Mouse (Mus musculus) layer of hippocampus, adult 18-20 months (tissue): ENCODE results near the gene Nkx6-1. TPM values are rescaled to one million over a fixed set of nuclear protein-coding genes. Genes with fewer than 3 reads are reported as not detected.

Source experiments
- DNase-seq, 2 experiments: peaks; one replicate each; pipeline ENCODE4 v3.0.0; 2022; ENCODE audit warnings: low spot score in 2 of 2
- total RNA-seq, 2 experiments: library from RNA; stranded (reverse); gene quantifications; 2 replicates each; pipeline ENCODE4 v1.2.3; 2021

Nkx6-1 gene
- total RNA-seq, 2 experiments from 2014 or later, result 0.13 to 0.15 TPM

DNA sequence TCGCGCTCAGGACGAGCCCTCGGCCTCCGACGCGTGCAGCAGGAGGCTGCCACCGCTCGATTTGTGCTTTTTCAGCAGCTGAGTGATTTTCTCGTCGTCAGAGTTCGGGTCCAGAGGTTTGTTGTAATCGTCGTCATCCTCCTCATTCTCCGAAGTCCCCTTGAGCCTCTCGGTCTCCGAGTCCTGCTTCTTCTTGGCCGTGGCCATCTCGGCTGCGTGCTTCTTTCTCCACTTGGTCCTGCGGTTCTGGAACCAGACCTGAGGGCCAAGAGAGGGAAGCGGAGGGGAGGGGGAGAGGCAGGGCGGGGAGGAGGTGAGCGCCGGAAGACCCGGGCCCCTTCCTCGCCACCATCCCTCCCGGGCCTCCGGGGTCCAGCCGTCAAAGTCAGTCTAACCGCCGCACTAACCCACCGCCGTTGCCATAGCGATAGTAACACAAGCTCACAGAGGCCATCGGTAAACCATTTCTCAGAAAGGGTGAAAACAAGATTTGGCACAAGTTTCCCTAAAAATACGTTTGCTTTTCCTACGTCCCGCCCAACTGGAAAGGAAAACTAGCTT is 5.3 kb downstream of the Nkx6-1 start:
- DNase-seq, result no peak

DNA sequence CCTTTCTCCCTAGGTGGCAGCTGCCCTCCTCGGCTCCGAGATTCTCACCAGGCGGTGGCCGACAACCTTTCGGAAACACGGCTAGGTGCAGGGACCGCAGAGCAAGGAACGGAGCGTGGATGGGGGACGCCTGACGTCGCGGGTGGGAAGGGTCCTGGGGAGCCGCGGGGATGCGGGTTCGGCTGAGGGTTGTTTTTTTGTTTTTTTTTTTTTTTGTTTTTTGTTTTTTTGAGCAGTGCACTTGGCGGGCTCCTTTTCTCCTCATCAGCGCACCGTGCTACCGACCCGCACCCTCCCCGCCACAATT is 5.9 kb downstream of the Nkx6-1 start:
- DNase-seq, result no peak

- DNase-seq, result no peak
These were observed 6.4 kb downstream of the Nkx6-1 start for GRCm38 (mm10) chr5:101658188-101658983.

- DNase-seq, result no peak
These were observed 7.1 kb downstream of the Nkx6-1 start for GRCm38 (mm10) chr5:101657698-101658097.

DNA sequence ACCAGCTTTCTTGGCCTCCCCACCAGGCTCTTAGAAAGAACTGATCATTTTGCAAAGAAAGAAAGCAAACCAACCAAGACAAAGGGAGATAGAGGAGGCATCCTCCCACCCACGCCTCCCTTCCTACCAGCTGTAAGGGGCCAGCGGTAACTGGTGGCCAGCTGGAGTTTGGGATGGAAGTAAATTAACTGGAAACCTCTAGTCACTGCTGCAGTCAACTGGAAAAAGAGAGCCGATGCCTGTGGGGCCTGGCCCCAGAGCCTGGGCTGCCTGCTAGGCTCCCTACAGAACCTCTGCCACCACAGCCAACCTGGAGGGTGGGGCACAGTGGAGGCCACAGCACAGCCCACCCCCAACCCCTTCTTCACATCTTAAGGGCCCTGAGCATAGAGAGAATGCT is 8.7 kb downstream of the Nkx6-1 start:
- DNase-seq, result no peak

DNA sequence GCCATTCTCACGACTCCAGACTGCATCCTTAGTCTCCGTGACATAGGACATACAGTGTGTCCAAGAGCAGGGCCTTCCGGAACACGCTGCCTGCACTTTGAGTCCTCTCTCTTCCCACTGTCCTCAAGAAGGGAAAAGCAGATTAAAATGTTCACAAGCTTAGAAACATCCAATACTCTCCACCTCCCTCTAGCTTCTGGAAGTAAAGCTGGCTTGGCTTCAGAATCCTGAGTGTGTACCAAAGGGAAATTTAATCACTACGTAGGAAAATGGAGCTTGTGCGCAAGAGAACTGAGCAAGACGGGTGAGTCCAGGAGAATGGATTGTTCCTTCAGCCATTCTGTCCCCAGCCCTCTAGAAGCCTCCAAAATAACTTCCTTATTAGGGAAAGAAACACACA is 9.4 kb downstream of the Nkx6-1 start:
- no peak for DNase-seq

DNA sequence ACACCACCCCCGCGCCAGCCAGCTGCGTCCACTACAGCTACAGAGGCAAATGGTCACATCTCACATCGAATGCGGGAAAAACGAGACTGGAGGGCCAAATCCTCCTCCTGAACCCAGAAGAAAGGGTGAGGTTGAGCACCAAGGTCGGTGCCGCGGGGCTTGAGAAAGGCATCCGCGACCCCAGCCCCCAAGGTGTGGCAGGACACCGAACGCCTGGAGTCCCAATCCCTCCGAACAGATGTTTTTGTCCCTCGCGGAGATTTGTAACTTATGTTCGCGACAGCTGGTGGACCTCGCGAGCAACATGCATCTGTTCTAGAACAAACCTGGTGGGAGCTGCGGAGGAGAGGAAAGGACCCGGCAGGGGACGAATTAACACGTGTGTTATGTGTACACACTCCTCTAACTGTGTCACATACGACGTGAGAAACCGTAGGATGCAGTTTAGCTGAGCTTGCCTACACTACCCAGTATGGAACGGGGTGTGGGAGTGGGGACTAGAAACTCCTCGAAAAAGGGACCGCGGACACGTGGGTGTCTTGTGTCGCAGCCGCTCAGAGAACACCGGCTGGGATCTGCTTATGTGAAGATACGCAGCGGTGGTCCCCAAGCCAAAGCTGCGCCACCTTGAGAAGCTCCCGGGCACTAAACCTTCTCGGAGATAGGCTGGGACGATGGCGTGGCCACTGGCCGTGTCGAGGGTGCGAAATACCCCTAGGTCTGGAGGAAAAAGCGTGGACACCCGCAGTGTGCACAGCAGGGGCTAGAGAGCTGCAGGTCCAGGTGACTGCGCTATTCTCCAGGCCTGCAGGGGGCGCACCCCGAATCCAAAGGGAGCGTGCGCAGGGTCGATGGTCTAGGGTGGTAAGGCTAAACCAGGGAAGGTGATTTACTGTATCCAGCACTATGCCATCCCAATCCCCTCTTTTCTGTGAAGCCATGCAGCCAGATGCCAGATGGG is 16.8 kb downstream of the Nkx6-1 start:
- no peak for DNase-seq

DNA sequence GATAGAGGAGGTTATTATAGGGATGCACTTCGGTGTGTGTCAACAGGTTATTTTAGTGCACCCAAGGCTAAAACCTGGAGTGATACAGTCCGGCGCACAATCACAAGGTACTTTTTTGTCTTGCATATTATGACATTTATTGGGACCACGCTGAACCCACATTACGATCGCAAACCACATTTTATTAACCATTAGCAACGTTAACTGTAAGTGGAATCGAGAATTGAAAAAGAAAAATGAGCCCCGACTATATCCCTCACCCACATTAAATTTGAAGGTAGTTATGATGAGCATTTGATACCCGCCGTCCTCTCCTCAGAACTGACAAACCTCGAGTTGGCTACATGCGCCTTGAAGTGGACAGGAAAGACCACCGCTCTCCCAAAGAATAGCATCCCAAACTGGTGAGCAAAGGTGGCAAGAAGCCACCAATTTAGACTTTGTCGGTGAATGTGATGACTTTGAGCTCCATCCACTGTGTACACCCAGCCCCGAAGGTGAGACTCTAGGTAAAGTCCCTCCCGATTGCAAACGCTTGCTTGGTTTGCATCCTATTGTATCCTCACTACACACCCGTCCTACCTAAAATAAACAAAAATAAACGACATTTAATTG is 17.7 kb downstream of the Nkx6-1 start:
- DNase-seq, result no peak

DNA sequence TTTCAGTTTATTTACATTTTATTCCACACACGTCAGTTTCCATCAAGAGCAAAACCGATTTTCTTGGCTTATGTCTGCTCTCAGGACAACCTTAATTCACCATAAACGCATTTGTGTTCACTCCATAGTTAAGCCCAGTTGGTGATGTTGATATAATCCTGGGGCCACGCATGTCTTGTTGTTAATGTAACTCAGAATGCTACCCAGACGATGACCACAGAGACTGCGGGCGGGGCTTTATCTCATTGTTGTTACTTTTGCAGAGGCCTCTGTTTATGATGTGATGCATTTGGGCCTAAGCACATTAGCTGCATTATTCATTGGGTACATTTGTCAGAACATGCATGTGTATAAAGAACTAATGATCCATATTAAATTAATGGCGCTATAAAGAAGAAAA is 19.7 kb downstream of the Nkx6-1 start:
- no peak for DNase-seq

DNA sequence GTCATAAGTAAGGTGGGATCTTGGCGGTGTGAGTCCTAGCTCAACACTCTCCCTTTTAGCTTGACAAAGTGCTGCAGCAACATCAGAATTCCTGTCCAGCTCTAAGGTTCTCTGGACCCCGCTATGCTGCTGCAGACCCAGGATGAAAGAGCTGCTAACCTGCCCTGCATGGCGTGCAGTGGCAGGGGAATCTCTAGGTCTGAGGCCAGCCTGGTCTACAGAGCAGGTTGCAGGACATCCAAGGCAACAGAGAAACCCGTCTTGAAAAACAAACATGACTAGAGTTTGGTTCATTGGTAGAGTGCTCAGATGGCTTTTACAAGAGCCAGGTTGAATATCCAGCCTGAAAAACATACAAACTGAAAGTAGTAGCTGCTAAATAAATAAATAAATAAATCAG is 26.7 kb downstream of the Nkx6-1 start:
- no peak for DNase-seq

Other genes starting within 250 kb of the Nkx6-1 start
- gene Cds1, start 100.1 kb upstream of the Nkx6-1 start, total RNA-seq, result 10 to 100 TPM; 66.9 to 72.1 TPM